Mouse (Mus musculus) frontal cortex, adult 2 months (tissue): ENCODE results near the gene Pacsin2. TPM values are rescaled to one million over a fixed set of nuclear protein-coding genes. Genes with fewer than 3 reads are reported as not detected.
"Not testable (repeated sequence)": the region's sequence is repeated elsewhere in the genome, so short reads cannot be mapped to it uniquely, and the experiment has no call there.

Experiments used
- DNase-seq, 2 experiments: peaks; one replicate each; pipeline ENCODE4 v3.0.0; 2022; ENCODE audit warnings: low spot score in 1 of 2; ENCODE audit errors: extremely low spot score in 1 of 2
- polyA plus RNA-seq: library from polyadenylated mRNA; depleted of rRNA; stranded (reverse); fragments of >200 nt; gene quantifications from 2 replicates; pipeline ENCODE4 v1.2.3, GENCODE M21; 2012

Gene Pacsin2
- polyA plus RNA-seq, 1 experiment = 243 TPM

DNA sequence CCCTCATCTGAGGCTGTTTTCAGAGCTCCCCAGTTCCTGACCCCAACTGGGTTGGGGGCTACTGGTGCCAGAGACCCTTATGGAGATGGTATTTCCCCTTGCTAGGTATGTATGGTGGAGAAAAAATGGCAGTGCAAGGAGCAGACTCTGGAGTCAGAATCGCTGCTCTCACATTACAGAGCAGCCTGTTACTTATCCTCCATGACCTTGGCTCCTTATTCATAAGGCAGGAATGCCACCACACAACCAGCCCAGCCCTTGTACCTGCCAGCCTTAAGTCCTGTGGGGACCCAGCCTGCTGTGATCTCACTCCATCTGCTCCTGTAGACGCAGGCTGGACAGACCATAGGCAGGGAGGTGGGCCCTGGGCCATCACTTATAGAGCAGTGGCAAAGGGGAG is 76.5 kb downstream of the Pacsin2 start:
- no peak for DNase-seq

- DNase-seq = peak in 1 of 2 experiments; percentile 38
Measured at GRCm38 (mm10) chr15:83383633-83384032, 80.8 kb downstream of the Pacsin2 start.

DNA sequence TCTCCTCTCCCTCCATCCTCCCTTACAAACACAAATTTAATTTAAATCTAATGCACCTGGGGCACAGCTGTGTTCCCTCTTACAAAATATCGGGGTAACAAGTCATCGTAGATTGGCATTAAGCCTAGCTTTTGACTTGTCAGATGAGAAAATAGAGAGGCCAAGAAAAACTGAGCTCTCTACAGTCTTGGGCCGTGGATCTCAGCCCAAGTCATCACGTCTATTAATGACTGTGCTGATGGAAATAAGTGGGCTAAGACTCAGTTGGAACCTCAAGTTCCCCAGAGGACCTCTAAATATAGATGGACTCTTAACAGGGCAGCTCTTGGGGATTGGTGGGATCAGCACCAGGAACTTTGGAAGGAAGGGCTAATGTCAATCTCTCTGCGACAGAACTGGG is 81.3 kb downstream of the Pacsin2 start:
- DNase-seq = no peak

GRCm38 (mm10) chr15:83382467-83382866 is 81.9 kb downstream of the Pacsin2 start:
- DNase-seq = no peak

GRCm38 (mm10) chr15:83377153-83377552 is 87.3 kb downstream of the Pacsin2 start:
- DNase-seq = no peak

GRCm38 (mm10) chr15:83375136-83375535 is 89.3 kb downstream of the Pacsin2 start:
- peak in 1 of 2 experiments; percentile 70 for DNase-seq

- DNase-seq = no peak
Measured at GRCm38 (mm10) chr15:83374076-83374475, 90.3 kb downstream of the Pacsin2 start.

DNA sequence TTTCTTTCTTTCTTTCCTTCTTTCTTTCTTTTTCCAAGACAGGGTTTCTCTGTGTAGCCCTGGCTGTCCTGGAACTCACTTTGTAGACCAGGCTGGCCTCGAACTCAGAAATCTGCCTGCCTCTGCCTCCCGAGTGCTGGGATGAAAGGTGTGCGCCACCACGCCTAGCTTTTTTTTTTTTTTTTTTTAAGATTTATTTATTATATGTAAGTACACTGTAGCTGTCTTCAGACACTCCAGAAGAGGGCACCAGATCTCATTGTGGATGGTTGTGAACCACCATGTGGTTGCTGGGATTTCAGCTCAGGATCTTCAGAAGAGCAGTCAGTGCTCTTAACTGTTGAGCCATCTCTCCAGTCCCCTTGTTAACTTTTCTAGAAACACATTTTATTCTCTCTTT is 95.7 kb downstream of the Pacsin2 start:
- not testable (repeated sequence) for DNase-seq

- DNase-seq = no peak
Measured at GRCm38 (mm10) chr15:83368261-83368660, 96.1 kb downstream of the Pacsin2 start.

GRCm38 (mm10) chr15:83366933-83367552 is 97.4 kb downstream of the Pacsin2 start:
- peak in 1 of 2 experiments; percentile 35 for DNase-seq

DNA sequence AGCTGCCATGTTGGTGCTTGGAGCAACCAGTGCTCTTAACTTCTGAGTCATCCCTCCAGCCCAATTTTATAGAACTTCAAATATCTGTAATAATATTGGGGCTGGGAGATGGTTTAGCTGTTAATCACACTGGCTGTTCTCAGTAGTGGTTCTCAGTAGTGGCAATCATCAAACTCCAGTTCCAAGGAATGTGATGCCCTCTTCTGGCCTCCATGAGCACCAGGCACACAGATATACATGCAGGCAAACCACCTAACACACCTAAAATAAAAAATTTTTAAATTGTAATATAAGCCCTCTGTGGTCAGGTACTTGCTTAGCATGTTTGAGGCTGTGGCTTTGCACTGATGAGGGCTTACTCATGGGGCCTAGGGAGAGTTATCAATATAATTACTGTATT is 98.7 kb downstream of the Pacsin2 start:
- no peak for DNase-seq

- no peak for DNase-seq
Measured at GRCm38 (mm10) chr15:83364194-83364593, 100.2 kb downstream of the Pacsin2 start.

DNA sequence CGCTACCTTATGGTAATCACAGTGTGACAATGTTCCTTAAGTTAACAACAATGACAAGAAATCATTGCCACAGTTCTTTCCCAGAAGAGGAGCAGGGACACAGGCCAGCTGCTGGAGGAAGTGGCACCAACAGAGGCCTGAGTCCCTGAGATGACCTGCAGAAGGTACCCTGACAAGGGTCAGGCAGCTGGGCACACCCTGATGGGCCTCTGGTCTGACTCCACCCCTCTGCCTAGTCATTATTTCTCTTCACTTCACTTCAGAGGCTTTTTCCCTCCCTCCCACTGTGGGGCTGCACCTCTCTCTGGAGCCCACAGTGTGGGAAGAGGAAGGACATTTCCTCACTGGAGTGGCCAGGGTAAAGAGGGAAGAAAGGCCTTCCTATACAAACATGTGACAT is 101.6 kb downstream of the Pacsin2 start:
- not testable (repeated sequence) for DNase-seq

DNA sequence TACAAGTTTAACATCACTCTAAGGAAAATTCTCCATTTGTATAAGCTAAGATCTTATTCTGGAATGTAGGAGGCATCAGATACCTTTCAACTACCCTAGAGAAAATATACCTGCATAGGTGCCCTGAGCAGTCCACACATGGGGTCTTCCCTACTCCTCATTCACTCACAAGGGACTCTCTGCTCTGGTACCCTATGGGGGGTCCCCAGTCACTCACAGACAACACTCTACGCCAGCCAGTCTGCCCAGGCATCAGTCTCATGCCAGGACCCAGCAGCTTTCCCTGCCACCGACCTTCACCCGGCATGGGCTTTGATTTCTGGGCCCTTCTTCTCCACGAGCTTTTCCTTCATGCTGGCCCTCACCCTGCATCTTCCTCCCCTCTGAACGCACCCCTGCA is 103.5 kb downstream of the Pacsin2 start:
- DNase-seq = not testable (repeated sequence)

- DNase-seq = no peak
Measured at GRCm38 (mm10) chr15:83360140-83360539, 104.3 kb downstream of the Pacsin2 start.

- no peak for DNase-seq
Measured at GRCm38 (mm10) chr15:83358476-83358875, 105.9 kb downstream of the Pacsin2 start.

GRCm38 (mm10) chr15:83351546-83351945 is 112.9 kb downstream of the Pacsin2 start:
- DNase-seq = no peak

DNA sequence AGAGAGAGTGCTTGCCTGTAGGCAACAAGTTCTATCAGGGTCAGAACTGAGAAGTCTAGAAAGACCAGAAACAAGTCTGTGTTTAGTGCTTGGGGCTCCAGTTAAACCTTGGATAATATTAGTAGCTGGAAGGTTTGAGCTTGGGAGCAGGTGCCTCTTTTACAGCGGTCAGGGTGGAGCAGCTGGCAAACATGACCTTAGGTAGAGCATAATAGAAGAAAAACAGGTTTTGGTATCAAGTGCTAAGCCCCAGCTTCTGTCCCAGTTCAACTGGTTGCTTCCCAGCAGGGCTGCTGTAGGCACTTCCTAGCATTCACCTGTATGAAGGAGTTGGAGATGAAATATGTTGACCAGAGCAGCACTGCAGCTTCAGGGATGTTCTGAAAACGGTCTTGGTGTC is 113.5 kb downstream of the Pacsin2 start:
- no peak for DNase-seq

- peak; percentile 84 to 97 for DNase-seq
Measured at GRCm38 (mm10) chr15:83349954-83350711, 114.3 kb downstream of the Pacsin2 start, which contains the start of gene Arfgap3. Arfgap3 (minus strand) TSS chr15:83350247.

DNA sequence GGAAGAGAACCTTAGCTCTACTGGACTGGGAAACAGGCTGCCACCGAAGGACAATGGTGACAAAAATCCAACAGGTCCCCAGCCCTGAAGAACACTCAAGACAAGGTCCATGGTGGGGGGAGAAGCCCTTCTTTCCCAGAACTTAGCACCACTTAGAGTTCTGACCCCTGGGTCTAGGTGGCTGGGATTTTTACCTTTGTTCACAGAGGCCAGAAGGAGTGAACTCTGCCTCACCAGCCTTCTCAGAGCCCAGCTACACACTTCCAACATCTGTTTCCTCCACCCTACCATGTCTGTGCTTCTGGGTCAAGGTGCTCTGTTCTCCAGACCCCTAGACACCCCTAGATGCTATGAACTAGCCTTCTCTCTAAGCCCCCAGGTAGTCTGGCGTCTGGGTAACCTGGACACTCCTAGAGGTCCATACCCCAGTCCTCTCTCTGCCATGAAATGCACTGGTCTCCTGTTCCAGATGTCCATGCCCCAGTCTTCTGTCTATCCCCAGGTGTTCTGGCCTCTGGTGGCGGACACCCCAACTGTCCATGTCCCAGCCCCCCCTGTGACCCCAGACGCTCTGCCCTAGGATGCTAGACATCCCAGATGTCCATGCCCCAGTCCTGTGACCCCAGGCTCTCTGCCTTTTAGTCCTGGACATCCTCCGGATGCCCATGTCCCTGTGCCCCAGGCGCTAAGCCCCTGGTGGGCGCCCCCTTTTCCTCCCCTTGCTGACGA is 115.0 kb downstream of the Pacsin2 start:
- DNase-seq = no peak

DNA sequence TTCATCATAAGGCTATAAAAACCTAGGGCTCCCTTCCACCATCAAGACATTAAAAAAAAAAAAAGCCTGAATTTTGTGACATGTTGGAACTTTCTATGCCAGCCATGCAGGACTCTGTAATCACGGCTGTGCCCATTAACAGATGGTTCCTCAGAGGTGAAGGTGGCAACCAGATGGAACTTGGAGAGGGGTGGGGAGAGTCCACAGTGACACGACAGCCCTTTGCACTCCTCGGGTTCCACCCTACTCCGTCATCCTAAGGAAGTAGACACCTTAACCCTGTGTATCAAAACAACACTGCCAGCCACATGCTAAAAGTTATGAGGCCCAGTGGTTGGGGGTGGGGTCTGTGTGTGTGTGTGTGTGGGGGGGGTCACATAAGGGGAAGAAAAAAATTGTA is 115.7 kb downstream of the Pacsin2 start:
- no peak for DNase-seq
